Mouse (Mus musculus) mouse trophoblast stem cell (cell line): Measurements from ENCODE around the gene Itsn1.

Experiments used
- in situ Hi-C, 2 experiments: fragments of 300-500 bp; cut with MseI, MboI; formaldehyde crosslinking; loops; 2 replicates in 1 of 2; 3 replicates in 1 of 2; pipeline ENCODE4 v1.15.1; 2025

Gene Itsn1

GRCm38 (mm10) chr16:91868943-91869911, 140.1 kb downstream of the Itsn1 start:
- in situ Hi-C loops: no loop called here

- in situ Hi-C loops: no loop called here
Observed at GRCm38 (mm10) chr16:91870158-91870582, 141.1 kb downstream of the Itsn1 start.

GRCm38 (mm10) chr16:91871188-91871587, 142.1 kb downstream of the Itsn1 start:
- in situ Hi-C loops: no loop called here

DNA sequence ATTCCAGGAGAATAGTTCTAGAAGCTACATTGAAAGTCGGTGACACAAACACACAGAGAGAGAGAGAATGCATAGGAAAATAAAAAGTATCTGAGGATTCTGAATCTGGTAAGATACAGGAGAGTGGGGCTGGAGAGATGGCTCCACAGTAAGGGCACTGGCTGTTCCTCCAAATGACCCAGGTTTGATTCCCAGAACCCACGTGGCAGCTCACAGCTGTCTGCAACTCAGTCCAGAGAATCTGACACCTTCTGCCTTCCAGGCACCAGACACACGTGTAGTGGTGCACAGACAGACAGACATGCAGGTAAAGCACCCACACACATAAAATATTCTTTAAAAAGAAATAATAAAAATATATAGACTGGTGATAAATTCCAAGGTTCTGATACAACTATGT, 144.6 kb downstream of the Itsn1 start:
- in situ Hi-C loops: no loop called here

GRCm38 (mm10) chr16:91875567-91876344, 146.7 kb downstream of the Itsn1 start:
- in situ Hi-C loops: no loop called here

DNA sequence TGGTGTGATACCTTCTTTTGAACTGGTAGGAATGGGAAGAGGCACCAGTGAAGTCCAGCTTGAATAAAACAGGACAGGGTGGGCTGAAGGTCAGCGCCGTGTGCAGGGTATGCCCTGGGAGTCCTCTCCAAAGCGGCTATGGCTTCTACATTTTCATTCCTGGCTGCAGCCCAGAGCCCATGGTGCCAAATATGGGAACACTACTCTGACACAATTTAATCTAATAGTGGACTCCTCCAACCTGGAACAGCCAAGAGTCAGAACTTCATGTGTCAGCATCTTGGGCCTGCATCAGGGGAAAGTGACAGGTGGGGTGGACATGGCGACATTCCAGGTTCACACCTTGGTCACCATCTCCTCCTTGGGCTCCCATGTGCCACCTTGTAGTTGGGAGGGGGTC, 147.4 kb downstream of the Itsn1 start:
- in situ Hi-C loops: no loop called here

GRCm38 (mm10) chr16:91879101-91879500, 150.0 kb downstream of the Itsn1 start:
- in situ Hi-C loops: no loop called here

DNA sequence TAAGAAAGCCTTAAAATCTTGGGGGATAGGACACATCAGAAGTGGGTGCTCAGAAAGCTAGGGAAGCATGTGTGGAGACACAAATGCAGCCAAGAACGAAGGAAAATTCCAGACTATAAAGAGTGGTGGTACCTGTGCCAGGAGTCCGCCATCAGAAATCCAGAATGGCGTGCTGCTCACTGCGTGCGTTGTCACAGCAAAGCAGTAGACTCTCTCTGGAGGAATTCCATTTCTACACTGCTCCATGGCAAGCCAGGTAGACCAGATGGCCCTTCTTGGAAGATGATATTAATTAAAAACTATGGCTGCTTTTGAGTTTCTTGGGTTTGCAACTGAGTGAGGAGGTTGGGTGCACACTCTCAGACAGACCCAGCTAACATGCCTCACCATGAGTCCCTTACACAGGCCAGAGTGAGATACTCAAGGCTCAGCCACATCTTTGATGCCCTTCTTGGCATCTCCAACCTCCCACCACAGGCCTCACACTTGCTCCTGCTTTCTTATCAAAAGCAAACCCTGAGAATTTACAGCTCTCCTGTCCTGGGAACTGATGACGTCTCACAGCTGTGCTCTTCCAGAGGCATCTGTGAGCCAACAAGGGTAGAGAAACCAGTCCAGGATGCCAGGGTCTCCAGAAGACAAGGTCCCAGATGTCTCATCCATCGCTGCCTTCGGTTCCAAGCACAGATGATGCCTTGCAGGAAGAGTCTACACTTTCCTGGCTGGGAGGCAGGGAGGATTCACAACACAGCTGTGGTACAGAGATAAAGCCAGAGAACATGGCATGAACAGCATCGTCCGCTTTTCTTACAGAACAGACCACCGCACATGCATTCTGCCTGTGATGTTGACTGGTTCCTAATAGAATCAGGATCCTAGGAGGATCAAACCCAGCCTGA, 152.0 kb downstream of the Itsn1 start:
- in situ Hi-C loops: no loop called here

GRCm38 (mm10) chr16:91882168-91882859, 153.2 kb downstream of the Itsn1 start:
- in situ Hi-C loops: no loop called here

GRCm38 (mm10) chr16:91883636-91884035, 154.6 kb downstream of the Itsn1 start:
- in situ Hi-C loops: no loop called here

DNA sequence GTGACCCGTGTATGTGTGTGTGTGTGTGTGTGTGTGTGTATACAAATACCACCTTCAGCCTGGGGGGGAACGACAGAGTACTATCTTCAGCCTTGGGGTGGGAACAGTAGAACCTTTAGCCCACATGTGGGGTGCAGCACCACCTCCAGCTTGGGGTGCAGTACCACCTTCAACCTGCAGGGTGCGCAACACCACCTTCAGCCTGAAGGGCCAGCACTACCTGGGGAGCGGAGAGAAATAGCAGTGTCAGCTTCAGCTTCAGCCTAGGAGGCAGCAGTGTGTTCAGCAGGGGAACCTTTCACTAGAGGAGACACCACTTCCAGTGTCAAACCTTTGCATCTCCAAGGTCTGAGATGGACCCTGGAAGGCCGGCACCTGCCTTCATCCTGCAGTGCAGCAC, 155.1 kb downstream of the Itsn1 start:
- in situ Hi-C loops: no loop called here

DNA sequence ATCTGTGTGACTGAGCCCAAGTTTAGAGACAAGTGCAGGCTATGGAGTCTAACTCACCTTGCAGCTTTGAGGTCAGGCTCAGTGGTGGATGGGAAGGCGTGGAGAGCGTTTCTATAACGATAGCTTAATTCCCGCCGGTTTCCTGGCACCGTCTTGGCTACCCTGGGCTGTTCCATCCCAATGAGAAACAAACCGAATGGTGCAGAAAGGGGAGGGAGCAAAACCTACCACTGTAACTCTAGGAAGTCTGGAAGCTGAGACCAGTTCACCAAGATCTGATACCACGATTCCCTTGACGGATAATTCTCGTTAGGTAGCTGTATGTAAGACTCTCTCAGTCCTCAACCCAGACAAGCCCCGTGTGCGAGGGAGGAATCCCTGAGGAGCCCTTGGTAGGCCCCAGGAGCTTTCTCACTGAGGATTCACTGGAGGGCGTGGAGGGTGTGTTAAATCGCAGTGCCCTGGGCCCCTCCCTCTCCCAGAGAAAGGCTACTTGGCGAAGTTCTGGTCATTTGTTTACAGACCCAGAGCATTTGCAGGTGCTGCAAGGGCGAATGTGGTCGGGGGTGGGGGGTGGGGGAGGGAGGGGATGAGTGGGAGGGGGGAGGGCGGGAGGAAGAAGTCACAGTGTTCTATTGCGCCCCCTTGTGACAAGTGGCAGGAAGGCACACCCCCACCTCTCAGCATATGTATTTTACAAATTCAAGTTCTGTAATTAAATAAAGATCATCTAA, 156.5 kb downstream of the Itsn1 start:
- in situ Hi-C loops: no loop called here

GRCm38 (mm10) chr16:91888368-91888767, 159.3 kb downstream of the Itsn1 start:
- in situ Hi-C loops: no loop called here

GRCm38 (mm10) chr16:91889831-91890230, 160.8 kb downstream of the Itsn1 start:
- in situ Hi-C loops: loop anchor here in 1 of 2 experiments (10.0 kb wide), 1 partner anchor 175 kb away; no protein-coding TSS in a partner anchor

DNA sequence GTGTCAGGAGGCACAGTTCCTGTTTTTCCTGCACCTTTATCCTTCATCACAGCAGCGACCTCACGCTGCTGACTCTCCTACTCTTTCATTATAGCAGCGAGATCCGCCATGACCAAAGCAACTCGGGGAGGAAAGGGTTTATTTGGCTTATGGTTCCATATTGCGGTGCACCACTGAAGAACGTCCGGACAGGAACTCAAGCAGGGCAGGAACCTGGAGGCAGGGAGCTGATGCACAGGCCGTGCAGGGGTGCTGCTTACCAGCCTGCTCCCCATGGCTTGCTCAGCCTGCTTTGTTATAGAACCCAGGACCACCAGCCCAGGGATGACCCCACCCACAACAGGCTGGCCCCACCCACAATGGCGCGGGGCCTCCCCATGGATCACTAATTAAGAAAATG, 162.1 kb downstream of the Itsn1 start:
- in situ Hi-C loops: loop anchor here in 1 of 2 experiments (10.0 kb wide), 1 partner anchor 176 kb away; no protein-coding TSS in a partner anchor

DNA sequence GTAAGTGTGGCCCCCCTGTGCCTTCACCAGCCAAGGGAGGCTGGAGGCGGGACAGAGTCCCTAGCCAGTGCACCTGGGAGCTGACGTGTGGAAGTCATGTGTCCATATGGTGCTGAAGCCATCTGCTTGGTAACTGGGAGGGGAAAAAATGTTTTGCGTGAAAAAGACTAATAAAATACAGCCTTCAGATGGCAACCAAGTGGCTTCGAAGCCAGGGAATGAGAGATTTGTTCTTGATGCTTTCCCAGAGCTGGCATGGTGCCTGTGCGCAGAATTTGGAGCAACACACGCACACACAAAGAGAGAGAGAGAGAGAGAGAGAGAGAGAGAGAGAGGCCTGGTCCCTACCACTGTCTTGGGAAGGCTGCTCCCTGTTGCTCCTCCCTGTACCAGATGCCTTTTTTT, 167.3 kb downstream of the Itsn1 start:
- in situ Hi-C loops: loop anchor here in 1 of 2 experiments (10.0 kb wide), 1 partner anchor 182 kb away; no protein-coding TSS in a partner anchor

DNA sequence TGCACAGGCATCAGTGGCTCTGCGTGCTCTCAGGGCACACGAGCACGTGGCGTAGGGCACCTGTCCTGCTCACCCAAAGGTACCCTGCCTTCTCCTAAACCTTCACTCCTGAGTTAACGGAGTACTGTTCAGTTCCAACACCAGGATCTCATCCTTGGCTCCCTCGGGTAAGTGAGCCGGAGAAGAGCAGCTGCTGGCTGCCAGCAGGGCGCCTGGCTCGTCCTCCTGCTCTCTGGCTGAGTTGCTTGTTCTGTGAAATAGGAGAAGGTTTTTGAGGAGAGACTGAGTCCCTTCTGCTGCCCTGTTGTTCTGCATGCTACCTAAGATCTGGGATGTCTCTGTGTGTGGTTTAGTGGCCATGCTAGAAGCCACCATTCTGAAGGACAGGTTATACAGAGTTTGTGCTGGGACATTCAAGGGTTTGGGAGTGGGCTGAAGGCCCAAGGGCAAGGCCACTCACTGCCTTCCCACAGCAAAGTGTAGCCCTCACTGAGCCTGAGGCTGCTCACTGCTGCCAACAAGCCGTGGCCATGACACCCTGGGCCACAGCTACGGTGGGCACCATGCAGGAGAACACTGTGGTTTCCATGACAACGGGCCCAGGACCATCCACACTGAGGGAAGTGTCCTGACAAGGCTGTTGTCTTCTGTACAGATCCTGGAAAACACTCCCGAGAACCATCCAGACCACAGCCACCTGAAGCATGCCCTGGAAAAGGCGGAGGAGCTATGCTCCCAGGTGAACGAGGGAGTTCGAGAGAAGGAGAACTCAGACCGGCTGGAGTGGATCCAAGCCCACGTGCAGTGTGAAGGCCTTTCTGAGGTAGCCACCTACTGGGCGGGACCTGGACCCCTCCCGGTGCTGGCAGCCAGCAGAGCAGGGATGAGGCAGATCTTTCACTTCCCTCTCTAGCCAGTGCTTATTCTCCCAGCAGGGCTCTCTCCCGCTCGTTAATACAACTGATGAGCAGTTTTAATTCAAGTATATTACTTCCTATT, 170.1 kb downstream of the Itsn1 start:
- in situ Hi-C loops: loop anchor here in 1 of 2 experiments (10.0 kb wide), 1 partner anchor 184 kb away; no protein-coding TSS in a partner anchor

DNA sequence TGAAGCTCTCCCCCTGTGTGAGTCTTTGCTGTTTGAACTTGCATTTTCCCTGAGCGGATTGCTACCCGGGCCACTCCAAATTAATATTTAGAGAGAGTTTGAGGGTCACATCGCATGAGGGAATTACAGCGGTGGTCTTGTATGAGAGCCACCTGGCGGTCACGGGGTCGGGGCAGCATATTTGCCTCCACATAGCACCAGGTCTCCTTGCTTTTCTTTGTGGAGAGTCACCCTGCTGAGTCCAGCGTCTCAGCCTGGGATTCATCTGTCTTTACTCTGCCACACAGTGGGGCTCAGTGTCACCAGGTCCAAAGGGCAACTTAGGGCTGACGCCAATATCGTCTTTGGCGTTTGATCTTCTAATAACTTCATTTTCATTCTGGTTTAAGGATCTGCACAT, 171.2 kb downstream of the Itsn1 start:
- in situ Hi-C loops: no loop called here
